Mouse (Mus musculus): ENCODE measurements around the gene Sypl. TPM values are rescaled to one million over a fixed set of nuclear protein-coding genes. Genes with fewer than 3 reads are reported as not detected.

Sypl gene
- 73.1 TPM for polyA plus RNA-seq (2017; shearing (Covaris generic))

DNA sequence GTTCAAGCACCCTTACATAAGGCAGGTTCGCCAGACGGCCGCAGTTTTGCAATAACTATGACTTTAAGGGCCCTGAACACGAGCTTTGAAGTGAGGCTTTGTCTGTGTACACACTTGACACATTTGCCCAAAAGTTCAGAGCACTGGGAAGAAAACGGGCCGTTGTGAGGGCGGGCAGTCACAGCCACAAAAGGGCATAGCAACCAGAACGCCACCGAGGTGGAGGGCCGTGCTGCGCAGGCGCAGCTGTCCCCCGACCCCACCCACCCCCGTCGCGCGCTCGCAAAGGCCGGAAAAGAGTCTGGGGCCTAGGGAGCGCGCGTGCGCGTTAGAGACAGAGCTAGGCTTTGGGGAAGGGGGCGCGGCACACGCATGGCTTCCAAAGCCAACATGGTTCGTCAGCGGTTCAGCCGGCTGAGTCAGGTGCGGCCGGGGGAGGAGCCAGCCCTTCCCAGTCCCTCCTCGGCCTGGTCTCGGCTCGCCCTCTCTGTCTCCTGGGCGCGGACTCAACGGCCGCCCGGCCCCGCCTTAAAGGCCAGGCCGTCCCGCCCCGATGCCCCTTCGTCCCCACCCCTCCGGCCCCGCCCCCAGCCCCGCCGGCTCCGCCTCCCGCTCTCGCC lies at the start of gene Sypl:
TSS of gene Sypl (plus strand) at position 296 of the 620 bp plus-strand sequence.

Other genes starting within 250 kb of the Sypl start
- 28.6 TPM for gene Nampt, start 134.3 kb upstream of the Sypl start, polyA plus RNA-seq (2017; shearing (Covaris generic))
- gene Cdhr3, start 139.0 kb downstream of the Sypl start, polyA plus RNA-seq (2017; shearing (Covaris generic)) = 0.75 TPM
- gene Atxn7l1, start 193.8 kb downstream of the Sypl start, polyA plus RNA-seq (2017; shearing (Covaris generic)) = 106 TPM

Measured in activated CD4-positive, CD25-positive, alpha-beta regulatory T cell, adult 9 weeks (primary cell).